Mouse (Mus musculus): ENCODE measurements around the gene Slc35b1. TPM values are rescaled to one million over a fixed set of nuclear protein-coding genes. Genes with fewer than 3 reads are reported as not detected.

The Slc35b1 gene
- polyA plus RNA-seq, 1 experiment from 2014 or later: 37.7 TPM

- H3K4me2 ChIP-seq (ENCODE audit: low read depth, low read length): no peak overlapping the region
- H3K4me3 ChIP-seq (ENCODE audit: low read depth, low read length): no peak overlapping the region
- H3K36me3 ChIP-seq (ENCODE audit: control insufficient read depth, insufficient read depth): peaks cover 4% of the 10 kb centered on the region; the same call in 1 of the 2 replicates
- peaks cover 4% of the 10 kb centered on the region for H3K4me1 ChIP-seq (ENCODE audit: control insufficient read depth, low read depth, low read length)
- H3K27me3 ChIP-seq (ENCODE audit: control insufficient read depth, insufficient read depth, low read depth, low read length): no peaks in the 10 kb centered on the region
- 71% methylated on average over 2 of the region's 2 CpGs for whole genome bisulfite sequencing (ENCODE audit: insufficient replicate concordance)
- no peak overlapping the region for H3K27ac ChIP-seq (ENCODE audit: low read length)
- H3K9me3 ChIP-seq (replicated peaks; ENCODE audit: control insufficient read depth, low read length): no peaks in the 10 kb centered on the region
- no peak for ATAC-seq (ENCODE audit: low read depth)
- H3K9ac ChIP-seq (ENCODE audit: low read depth, low read length): no peak overlapping the region
These were observed 36.5 kb downstream of the Slc35b1 start for GRCm38 (mm10) chr11:95420880-95421435.

- no peak overlapping the region for H3K4me3 ChIP-seq (ENCODE audit: low read depth, low read length)
- ATAC-seq (ENCODE audit: low read depth): no peak
- 83% methylated on average over 3 of the region's 3 CpGs for WGBS (ENCODE audit: insufficient replicate concordance)
- no peak overlapping the region for H3K4me2 ChIP-seq (ENCODE audit: low read depth, low read length)
- no peak overlapping the region for H3K27ac ChIP-seq (ENCODE audit: low read length)
- H3K27me3 ChIP-seq (ENCODE audit: control insufficient read depth, insufficient read depth, low read depth, low read length): no peaks in the 10 kb centered on the region
- H3K9me3 ChIP-seq (replicated peaks; ENCODE audit: control insufficient read depth, low read length): no peaks in the 10 kb centered on the region
- H3K36me3 ChIP-seq (ENCODE audit: control insufficient read depth, insufficient read depth): peaks cover under 1% of the 10 kb centered on the region; the same call in 1 of the 2 replicates
- no peaks in the 10 kb centered on the region; the same call in 1 of the 2 replicates for H3K4me1 ChIP-seq (ENCODE audit: control insufficient read depth, low read depth, low read length)
- no peak overlapping the region for H3K9ac ChIP-seq (ENCODE audit: low read depth, low read length)
These were observed 39.0 kb downstream of the Slc35b1 start for GRCm38 (mm10) chr11:95423505-95423904.

- Histone ChIP-seq H3K4me1 (ENCODE audit: control insufficient read depth, low read depth, low read length) (peaks cover 5% of the 10 kb centered on the region), H3K9ac (ENCODE audit: low read depth, low read length) (no peak overlapping the region), H3K27me3 (ENCODE audit: control insufficient read depth, insufficient read depth, low read depth, low read length) (no peaks in the 10 kb centered on the region), H3K4me2 (ENCODE audit: low read depth, low read length) (no peak overlapping the region), H3K4me3 (ENCODE audit: low read depth, low read length) (no peak overlapping the region), H3K36me3 (ENCODE audit: control insufficient read depth, insufficient read depth) (no peaks in the 10 kb centered on the region), H3K9me3 (replicated peaks; ENCODE audit: control insufficient read depth, low read length) (no peaks in the 10 kb centered on the region), H3K27ac (ENCODE audit: low read length) (no peak overlapping the region)
- WGBS (ENCODE audit: insufficient replicate concordance): 24% methylated on average over 2 of the region's 2 CpGs
- no peak for ATAC-seq (ENCODE audit: low read depth)
These were observed 46.9 kb downstream of the Slc35b1 start for GRCm38 (mm10) chr11:95431344-95431743.

GRCm38 (mm10) chr11:95432194-95432593 is 47.7 kb downstream of the Slc35b1 start:
- 72% methylated on average over 2 of the region's 2 CpGs for WGBS (ENCODE audit: insufficient replicate concordance)
- Histone ChIP-seq H3K36me3 (ENCODE audit: control insufficient read depth, insufficient read depth) (no peaks in the 10 kb centered on the region), H3K4me2 (ENCODE audit: low read depth, low read length) (no peak overlapping the region), H3K9ac (ENCODE audit: low read depth, low read length) (no peak overlapping the region), H3K27ac (ENCODE audit: low read length) (no peak overlapping the region), H3K27me3 (ENCODE audit: control insufficient read depth, insufficient read depth, low read depth, low read length) (no peaks in the 10 kb centered on the region), H3K9me3 (replicated peaks; ENCODE audit: control insufficient read depth, low read length) (no peaks in the 10 kb centered on the region), H3K4me3 (ENCODE audit: low read depth, low read length) (no peak overlapping the region), H3K4me1 (ENCODE audit: control insufficient read depth, low read depth, low read length) (peaks cover 5% of the 10 kb centered on the region)
- ATAC-seq (ENCODE audit: low read depth): no peak

Other genes starting within 250 kb of the Slc35b1 start
- 0.07 and 0.13 TPM in 2 replicates for gene Dlx4, start 238.4 kb upstream of the Slc35b1 start, polyA plus RNA-seq (2015; fragmentation: Nextera tagmentation; extraction: Ambion mirVana)
- not detected in 2 replicates for gene Tac4, start 123.2 kb upstream of the Slc35b1 start, polyA plus RNA-seq (2015; fragmentation: Nextera tagmentation; extraction: Ambion mirVana)
- 29.4 and 31.2 TPM in 2 replicates for gene Kat7, start 74.4 kb upstream of the Slc35b1 start, polyA plus RNA-seq (2015; fragmentation: Nextera tagmentation; extraction: Ambion mirVana)
- gene Fam117a, start 47.7 kb upstream of the Slc35b1 start, polyA plus RNA-seq (2015; fragmentation: Nextera tagmentation; extraction: Ambion mirVana): 73.5 and 81.3 TPM in 2 replicates
- gene Spop, start 29.4 kb downstream of the Slc35b1 start, polyA plus RNA-seq (2015; fragmentation: Nextera tagmentation; extraction: Ambion mirVana): 72.5 and 76.0 TPM in 2 replicates
- gene Nxph3, start 129.9 kb downstream of the Slc35b1 start, polyA plus RNA-seq (2015; fragmentation: Nextera tagmentation; extraction: Ambion mirVana): not detected in 2 replicates
- gene Ngfr, start 203.0 kb downstream of the Slc35b1 start, polyA plus RNA-seq (2015; fragmentation: Nextera tagmentation; extraction: Ambion mirVana): 2.2 and 2.3 TPM in 2 replicates

Data from liver, embryonic 16.5 days (tissue).